Mouse (Mus musculus): ENCODE measurements around the gene Cd72.

Cd72 gene

GRCm38 (mm10) chr4:43478534-43478858 is 24.1 kb upstream of the Cd72 start:
- DNase-seq (ENCODE audit: low spot score), result no peak

- DNase-seq (ENCODE audit: low spot score), result peak; percentile 79
Observed at GRCm38 (mm10) chr4:43477857-43478533, 23.6 kb upstream of the Cd72 start.

- no peak for DNase-seq (ENCODE audit: low spot score)
Observed at GRCm38 (mm10) chr4:43476604-43477003, 22.2 kb upstream of the Cd72 start.

GRCm38 (mm10) chr4:43473636-43474035 is 19.2 kb upstream of the Cd72 start:
- DNase-seq (ENCODE audit: low spot score), result no peak

GRCm38 (mm10) chr4:43470301-43470700 is 15.9 kb upstream of the Cd72 start:
- DNase-seq (ENCODE audit: low spot score), result no peak

- no peak for DNase-seq (ENCODE audit: low spot score)
Observed at GRCm38 (mm10) chr4:43466872-43467271, 12.4 kb upstream of the Cd72 start.

GRCm38 (mm10) chr4:43465935-43466334 is 11.5 kb upstream of the Cd72 start:
- DNase-seq (ENCODE audit: low spot score), result no peak

- no peak for DNase-seq (ENCODE audit: low spot score)
Observed at GRCm38 (mm10) chr4:43463102-43463501, 8.7 kb upstream of the Cd72 start.

- DNase-seq (ENCODE audit: low spot score), result no peak
Observed at GRCm38 (mm10) chr4:43457124-43457523, 2.7 kb upstream of the Cd72 start.

- DNase-seq (ENCODE audit: low spot score), result peak; percentile 44
Observed at GRCm38 (mm10) chr4:43456470-43456869, 2.0 kb upstream of the Cd72 start.

GRCm38 (mm10) chr4:43453413-43453812 is 1.0 kb downstream of the Cd72 start:
- no peak for DNase-seq (ENCODE audit: low spot score)

- DNase-seq (ENCODE audit: low spot score), result no peak
Observed at GRCm38 (mm10) chr4:43452315-43452714, 2.1 kb downstream of the Cd72 start.

GRCm38 (mm10) chr4:43448554-43448953 is 5.9 kb downstream of the Cd72 start:
- DNase-seq (ENCODE audit: low spot score), result no peak

- DNase-seq (ENCODE audit: low spot score), result no peak
Observed at GRCm38 (mm10) chr4:43447251-43447650, 7.2 kb downstream of the Cd72 start.

- no peak for DNase-seq (ENCODE audit: low spot score)
Observed at GRCm38 (mm10) chr4:43443511-43443910, 10.9 kb downstream of the Cd72 start.

GRCm38 (mm10) chr4:43442456-43443361 is 11.7 kb downstream of the Cd72 start:
- peak; percentile 65 for DNase-seq (ENCODE audit: low spot score)

- peak; percentile 92 for DNase-seq (ENCODE audit: low spot score)
Observed at GRCm38 (mm10) chr4:43442044-43442443, 12.4 kb downstream of the Cd72 start.

- no peak for DNase-seq (ENCODE audit: low spot score)
Observed at GRCm38 (mm10) chr4:43441639-43442038, 12.8 kb downstream of the Cd72 start, which contains the start of gene Tesk1. Gene Tesk1 (plus strand): TSS chr4:43441939.

GRCm38 (mm10) chr4:43432832-43433231 is 21.6 kb downstream of the Cd72 start:
- no peak for DNase-seq (ENCODE audit: low spot score)

- DNase-seq (ENCODE audit: low spot score), result peak; percentile 52
Observed at GRCm38 (mm10) chr4:43431690-43432089, 22.7 kb downstream of the Cd72 start.

GRCm38 (mm10) chr4:43428946-43429345 is 25.5 kb downstream of the Cd72 start, which contains the start of gene Fam166b:
Gene Fam166b (minus strand): TSS chr4:43429134.
- no peak for DNase-seq (ENCODE audit: low spot score)

GRCm38 (mm10) chr4:43428180-43428861 is 26.1 kb downstream of the Cd72 start:
- DNase-seq (ENCODE audit: low spot score), result no peak
